Mouse (Mus musculus): ENCODE results near the gene Foxk1. TPM values are rescaled to one million over a fixed set of nuclear protein-coding genes. Genes with fewer than 3 reads are reported as not detected.

Gene Foxk1
- polyA plus RNA-seq, 1 experiment from 2014 or later: 8.6 TPM

- Histone ChIP-seq H3K79me2 (ENCODE audit: inconsistent target) (peaks cover 76% of the 10 kb centered on the region), H3K4me3 (ENCODE audit: inconsistent target) (no peak overlapping the region), H3K27ac (no peak overlapping the region), H3K36me3 (ENCODE audit: inconsistent target) (0 out of 2 replicates have a peak, but pooled peaks cover 9% of the 10 kb centered on the region)
- 92% methylated on average over 1 of the region's 1 CpGs for WGBS (ENCODE audit: missing documents)
These were observed 3.0 kb downstream of the Foxk1 start for GRCm38 (mm10) chr5:142404307-142404706.

- 0 out of 2 replicates have a peak, but pooled peaks cover 9% of the 10 kb centered on the region for H3K36me3 ChIP-seq (ENCODE audit: inconsistent target)
- 94% methylated on average over 6 of the region's 6 CpGs for WGBS (ENCODE audit: missing documents)
- peaks cover 88% of the 10 kb centered on the region for H3K79me2 ChIP-seq (ENCODE audit: inconsistent target)
- no peak overlapping the region for H3K4me3 ChIP-seq (ENCODE audit: inconsistent target)
- H3K27ac ChIP-seq: no peak overlapping the region
These were observed 4.1 kb downstream of the Foxk1 start for GRCm38 (mm10) chr5:142405426-142405825.

GRCm38 (mm10) chr5:142406401-142406800 is 5.1 kb downstream of the Foxk1 start:
- Histone ChIP-seq H3K4me3 (ENCODE audit: inconsistent target) (no peak overlapping the region), H3K79me2 (ENCODE audit: inconsistent target) (peaks cover 97% of the 10 kb centered on the region), H3K27ac (no peak overlapping the region), H3K36me3 (ENCODE audit: inconsistent target) (0 out of 2 replicates have a peak, but pooled peaks cover 9% of the 10 kb centered on the region)
- WGBS (ENCODE audit: missing documents): 93% methylated on average over 7 of the region's 7 CpGs

- Histone ChIP-seq H3K27ac (no peak overlapping the region), H3K36me3 (ENCODE audit: inconsistent target) (0 out of 2 replicates have a peak, but pooled peaks cover 9% of the 10 kb centered on the region)
- WGBS (ENCODE audit: missing documents): over 99% methylated on average over 11 of the region's 11 CpGs
These were observed 5.6 kb downstream of the Foxk1 start for GRCm38 (mm10) chr5:142406937-142407336.

GRCm38 (mm10) chr5:142407381-142407780 is 6.1 kb downstream of the Foxk1 start:
- H3K4me3 ChIP-seq (ENCODE audit: inconsistent target): no peak overlapping the region
- H3K36me3 ChIP-seq (ENCODE audit: inconsistent target): 0 out of 2 replicates have a peak, but pooled peaks cover 9% of the 10 kb centered on the region
- no peak overlapping the region for H3K27ac ChIP-seq
- H3K79me2 ChIP-seq (ENCODE audit: inconsistent target): peaks cover 100% of the 10 kb centered on the region
- WGBS (ENCODE audit: missing documents): 96% methylated on average over 7 of the region's 7 CpGs

More at GRCm38 (mm10) chr5:142406937-142407336, 5.6 kb downstream of the Foxk1 start:
- Histone ChIP-seq H3K4me3 (ENCODE audit: inconsistent target) (no peak overlapping the region), H3K79me2 (ENCODE audit: inconsistent target) (peaks cover 100% of the 10 kb centered on the region)

GRCm38 (mm10) chr5:142409169-142409568 is 7.9 kb downstream of the Foxk1 start:
- H3K79me2 ChIP-seq (ENCODE audit: inconsistent target): peaks cover 99% of the 10 kb centered on the region
- H3K4me3 ChIP-seq (ENCODE audit: inconsistent target): no peak overlapping the region
- WGBS (ENCODE audit: missing documents): 52% methylated on average over 6 of the region's 6 CpGs
- 0 out of 2 replicates have a peak, but pooled peaks cover 9% of the 10 kb centered on the region for H3K36me3 ChIP-seq (ENCODE audit: inconsistent target)
- H3K27ac ChIP-seq: no peak overlapping the region

GRCm38 (mm10) chr5:142410348-142410747 is 9.1 kb downstream of the Foxk1 start:
- peaks cover 99% of the 10 kb centered on the region for H3K79me2 ChIP-seq (ENCODE audit: inconsistent target)
- H3K36me3 ChIP-seq (ENCODE audit: inconsistent target): 0 out of 2 replicates have a peak, but pooled peaks cover 9% of the 10 kb centered on the region
- no peak overlapping the region for H3K27ac ChIP-seq
- H3K4me3 ChIP-seq (ENCODE audit: inconsistent target): no peak overlapping the region
- 96% methylated on average over 7 of the region's 7 CpGs for WGBS (ENCODE audit: missing documents)

- H3K36me3 ChIP-seq (ENCODE audit: inconsistent target): no peaks in the 10 kb centered on the region
- WGBS (ENCODE audit: missing documents): 86% methylated on average over 6 of the region's 6 CpGs
- H3K4me3 ChIP-seq (ENCODE audit: inconsistent target): no peak overlapping the region
- H3K79me2 ChIP-seq (ENCODE audit: inconsistent target): peaks cover 99% of the 10 kb centered on the region
- H3K27ac ChIP-seq: no peak overlapping the region
These were observed 11.5 kb downstream of the Foxk1 start for GRCm38 (mm10) chr5:142412678-142413385.

GRCm38 (mm10) chr5:142413723-142414445 is 12.6 kb downstream of the Foxk1 start:
- WGBS (ENCODE audit: missing documents): 86% methylated on average over 9 of the region's 9 CpGs
- no peaks in the 10 kb centered on the region for H3K36me3 ChIP-seq (ENCODE audit: inconsistent target)
- no peak overlapping the region for H3K27ac ChIP-seq
- H3K79me2 ChIP-seq (ENCODE audit: inconsistent target): peaks cover 99% of the 10 kb centered on the region
- H3K4me3 ChIP-seq (ENCODE audit: inconsistent target): no peak overlapping the region

- Histone ChIP-seq H3K4me3 (ENCODE audit: inconsistent target) (no peak overlapping the region), H3K27ac (no peak overlapping the region), H3K79me2 (ENCODE audit: inconsistent target) (peaks cover 99% of the 10 kb centered on the region), H3K36me3 (ENCODE audit: inconsistent target) (no peaks in the 10 kb centered on the region)
- WGBS (ENCODE audit: missing documents): 97% methylated on average over 6 of the region's 6 CpGs
These were observed 14.1 kb downstream of the Foxk1 start for GRCm38 (mm10) chr5:142415401-142415800.

GRCm38 (mm10) chr5:142416070-142416775 is 14.9 kb downstream of the Foxk1 start:
- Histone ChIP-seq H3K27ac (no peak overlapping the region), H3K4me3 (ENCODE audit: inconsistent target) (no peak overlapping the region), H3K36me3 (ENCODE audit: inconsistent target) (no peaks in the 10 kb centered on the region), H3K79me2 (ENCODE audit: inconsistent target) (peaks cover 99% of the 10 kb centered on the region)
- 60% methylated on average over 14 of the region's 14 CpGs for WGBS (ENCODE audit: missing documents)

GRCm38 (mm10) chr5:142417104-142417503 is 15.8 kb downstream of the Foxk1 start:
- H3K36me3 ChIP-seq (ENCODE audit: inconsistent target): no peaks in the 10 kb centered on the region
- WGBS (ENCODE audit: missing documents): 76% methylated on average over 3 of the region's 3 CpGs
- H3K4me3 ChIP-seq (ENCODE audit: inconsistent target): no peak overlapping the region
- H3K79me2 ChIP-seq (ENCODE audit: inconsistent target): peaks cover 99% of the 10 kb centered on the region
- no peak overlapping the region for H3K27ac ChIP-seq

GRCm38 (mm10) chr5:142417876-142418275 is 16.6 kb downstream of the Foxk1 start:
- H3K27ac ChIP-seq: no peak overlapping the region
- H3K79me2 ChIP-seq (ENCODE audit: inconsistent target): peaks cover 99% of the 10 kb centered on the region
- 98% methylated on average over 8 of the region's 9 CpGs for WGBS (ENCODE audit: missing documents)
- no peaks in the 10 kb centered on the region for H3K36me3 ChIP-seq (ENCODE audit: inconsistent target)
- no peak overlapping the region for H3K4me3 ChIP-seq (ENCODE audit: inconsistent target)

GRCm38 (mm10) chr5:142418419-142418818 is 17.1 kb downstream of the Foxk1 start:
- Histone ChIP-seq H3K36me3 (ENCODE audit: inconsistent target) (no peaks in the 10 kb centered on the region), H3K27ac (no peak overlapping the region), H3K79me2 (ENCODE audit: inconsistent target) (peaks cover 100% of the 10 kb centered on the region), H3K4me3 (ENCODE audit: inconsistent target) (no peak overlapping the region)
- 65% methylated on average over 3 of the region's 4 CpGs for WGBS (ENCODE audit: missing documents)
